Mouse (Mus musculus) spleen, adult 12 weeks (tissue): ENCODE measurements around the gene Xdh.
"Not testable (repeated sequence)": the region's sequence is repeated elsewhere in the genome, so short reads cannot be mapped to it uniquely, and the experiment has no call there.

Source experiments
- DNase-seq: peaks from one replicate; pipeline ENCODE4 v3.0.0; 2022; ENCODE audit warnings: low spot score

Xdh gene

DNA sequence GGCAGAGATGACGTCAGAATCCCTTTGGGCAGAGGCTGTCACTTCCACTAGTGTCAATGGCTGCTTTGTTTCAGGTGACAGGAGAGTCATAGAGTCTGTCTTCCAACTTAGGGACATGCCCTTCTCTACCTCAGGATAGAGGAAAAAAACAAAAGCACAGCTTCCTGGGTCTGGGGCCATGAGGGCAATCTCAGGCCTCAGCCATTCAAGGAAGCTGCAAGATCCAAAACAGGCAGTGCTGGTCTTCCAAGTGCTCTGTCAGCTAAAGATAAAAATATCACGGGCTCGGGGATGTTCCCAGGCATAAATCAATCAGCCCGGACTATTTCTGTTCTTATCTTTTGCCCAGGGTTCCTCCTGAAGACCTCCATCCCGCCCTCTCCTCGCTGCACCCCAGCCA is 68.7 kb downstream of the Xdh start:
- DNase-seq = no peak

DNA sequence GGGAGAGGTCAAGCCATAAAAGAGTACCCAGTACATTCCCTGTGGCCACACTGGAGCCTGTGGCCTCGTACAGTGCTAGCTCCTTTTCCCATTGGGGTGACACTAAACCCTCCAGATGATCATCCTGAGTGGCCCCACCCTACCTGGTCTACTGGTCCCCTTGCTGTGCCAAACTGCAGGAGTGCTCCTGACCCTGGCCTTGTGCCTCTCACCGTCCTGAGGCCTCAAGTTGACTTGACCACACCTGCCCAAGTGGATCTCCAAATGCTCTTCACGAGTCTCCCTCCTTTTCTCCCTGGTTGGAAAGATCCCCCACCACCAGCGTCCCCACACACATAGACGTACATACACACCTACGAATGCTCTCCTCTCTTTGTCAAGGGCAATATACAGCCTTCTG is 69.7 kb downstream of the Xdh start:
- no peak for DNase-seq

DNA sequence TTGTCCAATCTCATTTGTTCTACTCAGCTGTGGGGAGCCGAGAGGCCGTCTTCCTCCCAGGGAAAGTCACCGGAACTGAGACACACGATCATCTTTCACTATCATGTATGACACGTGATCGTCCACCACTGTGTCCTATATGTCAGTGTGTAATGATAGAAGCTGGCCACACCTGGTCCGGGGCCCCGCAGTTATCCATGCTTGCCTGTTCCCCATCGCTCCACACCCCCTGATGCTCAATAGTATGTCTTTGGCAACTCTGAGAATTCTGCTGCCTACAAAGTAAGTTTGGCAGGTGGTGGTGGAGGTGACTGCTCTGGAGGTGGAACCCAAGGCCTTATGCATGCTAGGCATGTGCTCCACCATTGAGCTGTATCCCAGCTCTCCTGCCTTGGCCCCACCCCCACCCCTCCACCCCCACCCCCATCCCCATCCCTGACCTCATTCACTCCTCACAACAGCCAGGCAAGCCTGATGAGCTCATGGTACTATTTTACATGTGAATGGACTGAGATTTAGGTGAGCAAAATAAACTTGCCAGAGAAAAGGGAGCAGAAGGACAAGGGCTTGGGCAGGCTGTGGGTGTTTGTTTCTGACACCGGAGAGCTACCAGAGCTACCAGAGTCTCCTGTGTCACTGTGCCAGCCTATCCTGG is 70.6 kb downstream of the Xdh start:
- DNase-seq = no peak

DNA sequence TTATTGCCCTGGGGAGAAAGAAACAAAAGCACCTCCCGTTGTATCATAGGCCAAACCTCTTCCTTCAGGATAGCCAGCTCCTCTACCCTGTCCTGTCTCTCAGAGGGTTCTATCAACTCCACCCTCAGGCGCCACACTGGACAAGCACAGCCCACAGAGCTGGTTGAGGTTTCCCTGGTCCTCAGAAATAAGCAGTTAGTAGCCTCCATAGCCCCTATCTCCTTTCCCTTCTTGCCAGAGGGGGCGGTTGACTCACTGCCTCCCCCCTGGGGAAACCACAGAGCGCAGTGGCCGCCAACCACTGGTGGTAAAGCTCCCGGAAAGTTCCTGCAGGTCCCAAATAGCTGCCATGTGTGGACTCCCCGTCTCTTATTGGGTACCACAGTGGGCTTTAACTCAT is 74.3 kb downstream of the Xdh start:
- DNase-seq = no peak

DNA sequence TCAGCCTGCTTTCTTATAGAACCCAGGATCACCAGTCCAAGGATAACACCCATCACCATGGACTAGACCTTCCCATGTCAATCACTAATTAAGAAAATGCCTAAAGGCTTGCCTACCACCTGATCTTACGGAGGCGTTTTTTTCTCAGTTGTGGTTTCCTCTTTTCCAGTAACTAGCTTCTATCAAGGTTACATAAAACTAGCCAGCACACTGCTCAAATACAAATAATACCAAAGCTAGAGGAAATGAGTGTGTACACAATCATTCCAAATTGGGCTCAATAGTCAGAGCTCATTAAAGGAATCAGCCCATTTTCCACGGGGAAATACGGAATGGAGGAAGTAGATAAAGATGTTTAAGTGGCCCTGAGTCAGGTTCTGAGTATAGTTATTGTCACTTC is 74.7 kb downstream of the Xdh start:
- no peak for DNase-seq

DNA sequence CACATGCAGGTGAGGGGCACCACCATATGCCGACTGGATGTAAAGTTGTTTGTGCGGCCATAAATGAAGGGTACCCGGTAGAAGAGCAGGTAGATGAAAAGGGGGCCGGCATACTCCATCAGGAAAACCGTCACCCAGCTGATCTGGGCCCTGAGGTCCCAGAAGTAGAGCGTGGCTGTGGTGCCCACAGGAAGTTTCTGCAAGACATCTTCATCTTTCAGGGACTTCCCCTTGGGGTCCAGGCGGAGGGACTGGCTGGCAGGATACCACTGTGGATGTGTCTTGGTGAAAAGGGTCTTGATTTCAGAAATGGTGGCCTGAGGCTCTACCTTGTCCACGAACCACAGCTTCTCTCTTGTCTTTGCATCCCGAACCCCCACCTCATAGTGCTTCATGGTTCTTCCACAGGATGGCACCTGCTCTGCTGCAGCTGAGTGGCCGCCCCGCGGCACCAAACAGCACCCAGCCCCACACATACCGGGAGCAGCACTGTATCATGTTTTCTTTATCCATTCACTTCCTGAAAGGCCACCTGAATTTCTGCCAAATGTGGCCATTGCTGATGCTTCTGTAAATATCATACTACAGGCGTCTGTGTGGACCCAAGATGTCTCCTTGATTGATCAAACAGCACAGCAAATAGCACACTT is 78.9 kb downstream of the Xdh start:
- no peak for DNase-seq

DNA sequence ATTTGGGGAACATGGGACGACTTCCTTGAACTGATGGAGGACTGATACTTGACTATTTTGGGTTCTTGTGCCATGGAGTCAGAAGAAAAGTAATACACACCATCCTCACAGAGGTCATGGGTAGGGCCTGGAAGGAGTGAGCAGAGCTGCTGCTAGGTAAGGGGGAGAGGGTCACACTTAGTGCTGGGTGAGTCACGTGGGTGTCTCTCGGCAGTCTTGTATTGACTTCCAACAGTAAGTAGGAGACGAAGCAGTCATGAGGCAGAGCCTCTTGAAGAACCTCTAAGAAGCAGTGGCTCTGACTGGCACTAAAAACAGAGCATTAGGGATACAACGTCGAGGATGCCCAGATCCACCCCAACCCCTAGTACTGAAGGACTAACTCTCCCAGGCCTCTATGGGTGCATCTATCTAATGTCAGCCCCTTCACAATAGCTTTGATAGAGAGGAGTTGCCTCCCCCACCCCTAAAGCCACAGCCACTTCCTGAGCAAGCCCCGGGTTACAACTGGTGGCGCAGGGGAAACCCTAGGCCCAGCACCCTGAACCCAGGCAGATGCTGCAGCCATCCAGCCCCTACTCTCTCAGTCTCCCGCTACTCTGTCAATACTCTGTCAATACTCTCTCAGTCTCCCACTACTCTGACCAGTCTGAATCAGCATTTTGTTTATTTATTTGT is 80.8 kb downstream of the Xdh start:
- no peak for DNase-seq

DNA sequence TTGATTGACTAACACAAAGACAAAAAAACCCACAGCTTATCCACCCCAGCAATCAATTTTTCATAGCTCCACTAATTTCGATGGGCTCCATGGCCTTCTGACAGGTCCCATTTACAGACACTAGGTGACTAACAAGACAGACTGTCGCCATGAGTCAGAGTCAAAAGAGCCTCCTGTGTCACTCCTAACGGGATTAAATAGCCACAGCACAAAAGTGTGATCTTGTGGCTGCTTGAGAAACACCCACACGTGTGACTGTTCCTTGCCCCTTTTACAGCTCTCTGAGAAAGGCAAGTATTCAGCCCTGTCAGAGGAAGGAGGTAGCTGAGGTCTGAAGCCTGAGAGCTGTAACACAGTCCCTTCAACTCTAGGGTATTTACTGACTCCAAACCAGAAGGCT is 96.3 kb downstream of the Xdh start:
- DNase-seq = no peak

DNA sequence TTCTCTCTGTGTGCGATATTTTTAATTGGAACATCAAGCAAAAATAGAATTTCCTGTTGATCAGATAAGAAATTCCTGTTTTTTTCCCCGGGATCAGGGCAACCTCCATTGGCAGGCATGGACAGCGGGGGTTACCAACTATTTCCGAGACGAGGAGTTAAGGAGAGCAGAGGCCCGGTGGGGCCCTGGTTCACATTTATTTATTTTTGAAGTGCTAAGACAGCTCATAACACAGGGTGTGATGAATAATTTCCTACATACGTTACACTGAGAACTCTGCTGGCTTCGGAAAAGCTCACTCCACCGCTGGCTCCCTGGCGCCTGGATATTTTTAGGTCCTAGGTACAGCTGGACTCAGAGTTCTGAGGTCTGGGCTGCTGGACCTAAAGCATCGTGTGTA is 97.0 kb downstream of the Xdh start:
- no peak for DNase-seq

DNA sequence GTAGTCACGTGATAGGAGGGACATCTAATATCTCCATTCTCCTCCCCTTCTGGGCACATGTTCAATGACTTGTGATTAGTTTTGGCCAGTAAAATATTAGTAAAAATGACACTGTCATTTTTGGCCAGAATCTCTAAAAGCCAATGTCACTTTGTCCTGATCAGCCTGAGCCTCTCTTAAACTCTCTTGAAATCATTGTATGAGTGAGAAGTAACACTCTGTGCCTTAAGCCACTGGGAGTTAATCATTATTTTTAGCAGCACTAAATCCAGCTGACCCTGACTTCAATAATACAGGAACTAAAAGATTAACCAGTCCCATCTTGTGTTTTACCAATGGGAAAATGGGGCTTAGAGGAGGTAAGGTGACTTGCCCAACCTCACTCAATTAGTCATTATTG is 102.6 kb downstream of the Xdh start:
- no peak for DNase-seq

DNA sequence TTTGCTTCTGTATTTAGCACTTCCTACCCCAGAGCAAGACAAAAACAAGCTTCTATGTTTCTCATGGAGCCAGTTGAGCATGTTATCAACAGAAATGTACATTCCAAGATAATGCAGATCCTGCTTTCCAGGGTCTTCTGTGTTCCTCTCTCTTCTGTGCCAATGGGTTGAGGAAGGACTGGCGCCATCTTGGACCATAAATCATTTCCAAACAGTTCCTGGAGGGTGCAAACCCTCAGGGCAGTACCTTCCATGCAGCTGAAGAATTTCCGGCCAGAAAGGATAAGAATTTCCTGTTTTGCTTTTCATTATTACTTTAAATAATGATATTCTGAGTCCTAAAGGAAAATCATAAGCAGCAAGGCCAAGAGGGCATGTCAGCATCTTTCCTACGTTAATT is 104.4 kb downstream of the Xdh start:
- no peak for DNase-seq

DNA sequence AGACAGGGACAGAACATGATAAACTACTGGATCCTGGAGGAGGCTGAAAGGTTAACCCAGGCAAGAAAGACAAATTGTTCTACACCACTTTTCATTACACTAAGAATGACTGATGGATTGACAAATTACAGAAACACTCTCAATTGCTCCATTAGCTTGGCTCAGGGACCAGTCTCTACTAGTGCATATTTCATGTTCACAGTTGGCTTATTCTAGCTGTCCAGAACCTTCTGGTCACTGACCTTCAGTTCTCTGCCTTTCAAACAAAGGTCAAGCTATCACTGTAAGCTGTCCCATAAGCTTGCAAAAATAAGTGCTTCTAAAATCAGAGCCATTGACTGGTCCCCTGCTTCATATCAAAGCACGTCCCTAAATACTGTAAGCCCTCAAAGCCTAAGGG is 107.0 kb downstream of the Xdh start:
- no peak for DNase-seq

DNA sequence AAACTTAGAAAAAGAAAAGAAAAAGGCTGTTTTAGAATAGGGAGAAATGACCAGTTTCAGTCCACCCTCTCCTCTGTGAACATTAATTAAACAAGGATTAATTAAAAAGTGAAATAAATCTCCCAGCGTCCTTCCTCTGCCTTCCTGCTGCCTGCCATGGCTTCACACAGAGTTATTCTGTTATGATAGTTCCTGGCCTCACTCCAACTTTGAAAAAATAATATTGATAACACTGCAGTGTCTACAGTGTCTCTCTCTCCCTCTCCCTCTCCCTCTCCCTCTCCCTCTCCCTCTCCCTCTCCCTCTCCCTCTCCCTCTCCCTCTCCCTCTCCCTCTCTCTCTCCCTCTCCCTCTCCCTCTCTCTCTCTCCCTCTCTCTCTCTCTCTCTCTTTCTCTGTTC is 110.1 kb downstream of the Xdh start:
- DNase-seq = not testable (repeated sequence)

DNA sequence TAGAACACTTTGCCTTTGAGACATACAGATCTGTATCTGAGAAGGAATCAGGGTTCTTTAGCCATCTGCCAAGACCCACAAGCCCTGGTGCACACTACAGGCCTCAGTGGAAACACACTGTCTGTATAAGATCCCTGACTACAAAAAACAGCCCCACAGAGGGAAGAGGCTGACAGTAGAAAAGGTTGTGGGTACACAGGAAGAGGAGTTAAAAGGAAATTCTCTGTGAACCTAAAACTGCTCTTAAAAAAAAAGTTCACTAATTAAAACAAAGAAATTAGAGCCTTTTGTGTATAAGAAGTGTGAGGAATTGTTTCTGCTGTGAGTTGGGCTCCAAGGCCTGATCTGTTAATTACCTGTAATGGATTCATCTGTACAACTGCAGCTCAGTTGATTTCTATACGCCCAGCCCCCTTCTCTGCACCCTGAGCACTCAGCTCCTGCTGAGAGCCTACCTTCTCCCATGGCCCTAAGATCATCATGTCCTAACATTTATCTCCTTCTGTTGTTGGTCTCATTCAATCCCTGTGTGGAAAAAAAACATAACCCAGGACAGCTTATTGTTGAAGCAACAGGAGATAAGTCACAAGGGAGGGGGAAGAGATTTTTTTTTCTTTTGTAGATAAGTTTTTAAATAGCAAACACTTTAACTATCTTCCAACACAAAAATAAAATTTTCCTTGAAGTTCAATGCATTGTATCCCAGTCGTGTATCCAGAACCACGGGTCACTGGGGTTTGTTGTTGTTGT is 110.7 kb downstream of the Xdh start:
- DNase-seq = no peak

DNA sequence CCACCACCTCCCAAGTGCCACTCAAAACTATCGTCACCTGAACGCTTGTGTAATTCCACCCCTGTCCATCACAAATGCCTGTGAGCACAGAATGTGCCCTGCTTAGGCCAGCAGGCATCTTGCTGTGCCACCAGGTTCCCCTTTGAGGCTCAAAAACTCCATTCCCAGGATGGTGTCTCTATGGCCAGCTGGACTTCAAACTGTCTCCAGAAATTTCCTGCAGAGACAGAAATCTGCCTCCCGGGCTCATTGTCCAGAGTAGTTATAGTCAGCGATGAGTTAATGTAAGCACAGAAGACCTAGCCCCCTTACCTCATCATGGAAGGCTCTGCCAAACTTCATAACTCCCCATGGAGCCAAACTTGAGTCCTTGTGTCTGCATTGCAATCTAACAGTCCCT is 112.8 kb downstream of the Xdh start:
- no peak for DNase-seq

DNA sequence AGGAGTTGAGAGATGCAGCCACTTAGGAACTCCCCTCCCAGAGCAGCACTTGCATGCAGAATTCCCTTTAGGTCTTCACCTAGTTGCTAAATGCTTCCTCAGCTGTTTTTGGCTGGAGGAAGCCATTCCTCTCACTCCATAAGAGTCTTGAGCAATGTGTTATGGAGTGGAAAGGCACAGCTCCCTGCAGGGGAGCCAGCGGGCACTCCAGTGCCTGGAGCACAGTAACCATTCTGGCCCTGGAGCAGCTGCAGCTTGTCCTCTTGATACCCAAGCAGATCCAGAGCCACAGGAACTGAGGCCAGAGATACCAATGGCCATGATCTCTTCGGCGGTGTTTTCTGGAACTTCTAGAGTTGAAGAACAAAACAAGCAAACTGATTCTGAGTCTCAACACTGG is 113.4 kb downstream of the Xdh start:
- no peak for DNase-seq
